Comparison of ENCODE assay signal across 10 mouse cellular contexts in genomic region chr8:111909621-111910450, GRCm38 (mm10). TPM values are rescaled to one million over a fixed set of nuclear protein-coding genes. Genes with fewer than 3 reads are reported as not detected.
DNase-seq lines count a peak whose midpoint lies in the region; ATAC-seq and TF ChIP-seq lines count a peak whose summit lies in the region.
"Had no signal": no experiment of that assay in that cellular context is flagged by ENCODE, and none has a peak within 500 bp of the region (broad histone marks: within the 10 kb centered on the region; RNA-seq: fewer than 3 reads in every experiment).

Chst5 (minus strand) TSS chr8:111910447.

- peak; percentile 11; the same call in 1 of the 2 replicates for ATAC-seq in limb, embryonic 11.5 days (ENCODE audit: insufficient number of reproducible peaks, low FRiP score, low TSS enrichment, low read depth)
- ATAC-seq in stomach, embryonic 15.5 days (ENCODE audit: insufficient read depth, low FRiP score, low read depth), result no peak; the same call in 1 of the 2 replicates

- WGBS in heart, embryonic 10.5 days, result 8% methylated on average over 46 of the region's 47 CpGs
- WGBS in embryonic facial prominence, embryonic 10.5 days, result 5% methylated on average over 47 of the region's 47 CpGs
- 4% methylated on average over 47 of the region's 47 CpGs for WGBS in limb, embryonic 11.5 days
- 5% methylated on average over 44 of the region's 47 CpGs for WGBS in stomach, embryonic 15.5 days

- H3K4me1 ChIP-seq in heart, embryonic 10.5 days, result peaks cover 18% of the 10 kb centered on the region
- peaks cover 70% of the 10 kb centered on the region for H3K4me1 ChIP-seq in E14TG2a.4 (replicated peaks; ENCODE audit: low read depth, low read length)
- peaks cover 20% of the 10 kb centered on the region for H3K4me1 ChIP-seq in embryonic facial prominence, embryonic 10.5 days
- no peaks in the 10 kb centered on the region for H3K4me1 ChIP-seq in limb, embryonic 11.5 days (ENCODE audit: control insufficient read depth, insufficient read depth, low read length)
- peaks cover 9% of the 10 kb centered on the region for H3K4me1 ChIP-seq in stomach, embryonic 15.5 days

- no peak for TF ChIP-seq CTCF in E14TG2a.4 (conservative IDR thresholded peaks at IDR 0.05; ENCODE audit: low read length)

- peak within 1 kb of the TSS; percentile 40 for H3K4me2 ChIP-seq in limb, embryonic 11.5 days (ENCODE audit: low read depth, severe bottlenecking)
- peak within 1 kb of the TSS; percentile 79 for H3K4me2 ChIP-seq in stomach, embryonic 15.5 days

- peak within 1 kb of the TSS; percentile 70 for H3K27ac ChIP-seq in heart, embryonic 10.5 days
- H3K27ac ChIP-seq in embryonic facial prominence, embryonic 10.5 days (replicated peaks), result peak within 1 kb of the TSS; percentile 75
- H3K27ac ChIP-seq in limb, embryonic 11.5 days (replicated peaks; ENCODE audit: low read depth, low read length), result no peak within 1 kb of the TSS
- H3K27ac ChIP-seq in stomach, embryonic 15.5 days, result no peak within 1 kb of the TSS

- no peaks in the 10 kb centered on the region for H3K36me3 ChIP-seq in heart, embryonic 10.5 days
- peaks cover 24% of the 10 kb centered on the region for H3K36me3 ChIP-seq in E14TG2a.4 (ENCODE audit: insufficient read depth, low read length)
- H3K36me3 ChIP-seq in embryonic facial prominence, embryonic 10.5 days (replicated peaks), result no peaks in the 10 kb centered on the region; the same call in 1 of the 2 replicates
- H3K36me3 ChIP-seq in limb, embryonic 11.5 days (ENCODE audit: control insufficient read depth, insufficient read depth, low read length), result no peaks in the 10 kb centered on the region
- no peaks in the 10 kb centered on the region for H3K36me3 ChIP-seq in stomach, embryonic 15.5 days

- H3K9me3 ChIP-seq in heart, embryonic 10.5 days, result no peaks in the 10 kb centered on the region
- H3K9me3 ChIP-seq in E14TG2a.4 (ENCODE audit: low read length), result no peaks in the 10 kb centered on the region
- H3K9me3 ChIP-seq in embryonic facial prominence, embryonic 10.5 days, result no peaks in the 10 kb centered on the region
- no peaks in the 10 kb centered on the region for H3K9me3 ChIP-seq in limb, embryonic 11.5 days (ENCODE audit: control insufficient read depth, low read length)
- H3K9me3 ChIP-seq in stomach, embryonic 15.5 days, result no peaks in the 10 kb centered on the region

- H3K9ac ChIP-seq in limb, embryonic 11.5 days (ENCODE audit: low read length), result peak within 1 kb of the TSS; percentile 36; the same call in 1 of the 2 replicates
- H3K9ac ChIP-seq in stomach, embryonic 15.5 days, result peak within 1 kb of the TSS; percentile 16; the same call in 1 of the 2 replicates

- H3K4me3 ChIP-seq in heart, embryonic 10.5 days, result peak within 1 kb of the TSS; percentile 62
- peak within 1 kb of the TSS; percentile 71 for H3K4me3 ChIP-seq in E14TG2a.4 (replicated peaks; ENCODE audit: low read length)
- peak within 1 kb of the TSS; percentile 64 for H3K4me3 ChIP-seq in embryonic facial prominence, embryonic 10.5 days
- peak within 1 kb of the TSS; percentile 35 for H3K4me3 ChIP-seq in limb, embryonic 11.5 days (ENCODE audit: low read depth, low read length)
- peak within 1 kb of the TSS; percentile 39 for H3K4me3 ChIP-seq in stomach, embryonic 15.5 days (replicated peaks)

- intact Hi-C loops in heart, postnatal 36 days (cut with DNase I), result no loop called here

- no peak for DNase-seq in heart, embryonic 10.5 days (ENCODE audit: low spot score)
- DNase-seq in heart, postnatal 36 days, result no peak
- DNase-seq in embryonic facial prominence, embryonic 10.5 days (ENCODE audit: low spot score), result peak; percentile 73
- DNase-seq in limb, embryonic 11.5 days (ENCODE audit: low spot score), result peak; percentile 60
- no peak for DNase-seq in ovary, postnatal 10 days (ENCODE audit: low spot score)
- no peak for DNase-seq in kidney, postnatal 10 days

- H3K27me3 ChIP-seq in heart, embryonic 10.5 days (ENCODE audit: insufficient read depth, poor library complexity, severe bottlenecking), result peaks cover 50% of the 10 kb centered on the region
- H3K27me3 ChIP-seq in E14TG2a.4 (ENCODE audit: insufficient read depth, low read length), result peaks cover 25% of the 10 kb centered on the region
- H3K27me3 ChIP-seq in embryonic facial prominence, embryonic 10.5 days (replicated peaks; ENCODE audit: low read depth, poor library complexity, severe bottlenecking), result peaks cover 55% of the 10 kb centered on the region
- peaks cover 14% of the 10 kb centered on the region for H3K27me3 ChIP-seq in limb, embryonic 11.5 days (ENCODE audit: control insufficient read depth, insufficient read depth, low read length)
- peaks cover 8% of the 10 kb centered on the region; the same call in 1 of the 2 replicates for H3K27me3 ChIP-seq in stomach, embryonic 15.5 days (replicated peaks)

RNA-seq across cellular contexts. Expression of gene Chst5, which starts in this region (rescaled TPM):
- polyA plus RNA-seq in heart, embryonic 10.5 days (2016; fragmentation: Nextera tagmentation; extraction: Ambion mirVana), result 0.91 and 2.9 TPM in 2 replicates
- not detected for total RNA-seq in heart, postnatal 36 days (2021)
- polyA plus RNA-seq in embryonic facial prominence, embryonic 10.5 days (2016; fragmentation: Nextera tagmentation; extraction: Ambion mirVana), result 2.2 and 2.7 TPM in 2 replicates
- 2.5 and 2.9 TPM in 2 replicates for polyA plus RNA-seq in limb, embryonic 11.5 days (2014; fragmentation: Nextera tagmentation; extraction: Ambion mirVana)
- 2.0 and 2.2 TPM in 2 replicates for polyA plus RNA-seq in stomach, embryonic 15.5 days (2015; fragmentation: Nextera tagmentation; extraction: Ambion mirVana)
- total RNA-seq: neutrophil, adult 5-6 weeks had no signal
- polyA plus RNA-seq: C2C12 had no signal

Comparison
In these comparisons a context has a peak if more than half of its experiments do, and no peak if none do; other contexts are left out.
1. DNase-seq: peak in embryonic facial prominence, embryonic 10.5 days (single experiment) and limb, embryonic 11.5 days (single experiment); none in heart, embryonic 10.5 days (single experiment), heart, postnatal 36 days (0 of 2), ovary, postnatal 10 days (single experiment) and kidney, postnatal 10 days (single experiment).
2. H3K27ac ChIP-seq: peak in heart, embryonic 10.5 days (single experiment) and embryonic facial prominence, embryonic 10.5 days (single experiment); none in limb, embryonic 11.5 days (single experiment) and stomach, embryonic 15.5 days (single experiment).
3. Peak in every context shown above with its lines, with median percentiles within 50 percentile points of each other: H3K4me3 ChIP-seq.